Mouse (Mus musculus): ENCODE results near the gene Pten. TPM values are rescaled to one million over a fixed set of nuclear protein-coding genes. Genes with fewer than 3 reads are reported as not detected.

Pten gene
- total and polyA plus RNA-seq, 2 experiments from 2014 or later: 14.7 to 95.9 TPM

GRCm38 (mm10) chr19:32866765-32867164, 109.5 kb downstream of the Pten start:
- WGBS: 5% methylated on average over 13 of the region's 13 CpGs
- H3K36me3 ChIP-seq (ENCODE audit: insufficient read depth, low read length): no peaks in the 10 kb centered on the region
- no peak overlapping the region for H3K9ac ChIP-seq (replicated peaks; ENCODE audit: low read length)
- no peak overlapping the region for H3K27ac ChIP-seq
- no peaks in the 10 kb centered on the region for H3K9me3 ChIP-seq (ENCODE audit: low read length)
- TF ChIP-seq CTCF (IDR thresholded peaks at IDR 0.05; ENCODE audit: low read depth): no peak
- DNase-seq (ENCODE audit: low spot score): no peak
- no peak for ATAC-seq
- peaks cover 9% of the 10 kb centered on the region; the same call in 1 of the 2 replicates for H3K4me1 ChIP-seq (ENCODE audit: insufficient read depth, low read length)
- H3K27me3 ChIP-seq (ENCODE audit: insufficient read depth, low read length): no peaks in the 10 kb centered on the region
- peak overlapping the region; percentile 55 for H3K4me2 ChIP-seq (ENCODE audit: low read depth, low read length)
- peak overlapping the region; percentile 17 for H3K4me3 ChIP-seq (ENCODE audit: low read length)

GRCm38 (mm10) chr19:32867181-32867897, 110.0 kb downstream of the Pten start:
- Histone ChIP-seq H3K27me3 (ENCODE audit: insufficient read depth, low read length) (no peaks in the 10 kb centered on the region), H3K4me3 (ENCODE audit: low read length) (peak overlapping the region; percentile 17), H3K9ac (replicated peaks; ENCODE audit: low read length) (no peak overlapping the region), H3K36me3 (ENCODE audit: insufficient read depth, low read length) (no peaks in the 10 kb centered on the region), H3K4me2 (ENCODE audit: low read depth, low read length) (peak overlapping the region; percentile 55), H3K27ac (no peak overlapping the region), H3K9me3 (ENCODE audit: low read length) (no peaks in the 10 kb centered on the region), H3K4me1 (ENCODE audit: insufficient read depth, low read length) (peaks cover 9% of the 10 kb centered on the region; the same call in 1 of the 2 replicates)
- 8% methylated on average over 18 of the region's 18 CpGs for whole genome bisulfite sequencing
- no peak for TF ChIP-seq CTCF (IDR thresholded peaks at IDR 0.05; ENCODE audit: low read depth)
- DNase-seq (ENCODE audit: low spot score): no peak
- no peak for ATAC-seq

GRCm38 (mm10) chr19:32868560-32868959, 111.3 kb downstream of the Pten start:
- TF ChIP-seq CTCF (IDR thresholded peaks at IDR 0.05; ENCODE audit: low read depth): no peak
- Histone ChIP-seq H3K9me3 (ENCODE audit: low read length) (no peaks in the 10 kb centered on the region), H3K27ac (no peak overlapping the region), H3K36me3 (ENCODE audit: insufficient read depth, low read length) (no peaks in the 10 kb centered on the region), H3K4me1 (ENCODE audit: insufficient read depth, low read length) (peaks cover 9% of the 10 kb centered on the region; the same call in 1 of the 2 replicates), H3K27me3 (ENCODE audit: insufficient read depth, low read length) (no peaks in the 10 kb centered on the region), H3K9ac (replicated peaks; ENCODE audit: low read length) (no peak overlapping the region), H3K4me2 (ENCODE audit: low read depth, low read length) (no peak overlapping the region), H3K4me3 (ENCODE audit: low read length) (no peak overlapping the region)
- ATAC-seq (no peak), DNase-seq (ENCODE audit: low spot score) (no peak)
- 58% methylated on average over 5 of the region's 5 CpGs for WGBS

- Histone ChIP-seq H3K9ac (replicated peaks; ENCODE audit: low read length) (no peak overlapping the region), H3K9me3 (ENCODE audit: low read length) (no peaks in the 10 kb centered on the region), H3K36me3 (ENCODE audit: insufficient read depth, low read length) (no peaks in the 10 kb centered on the region), H3K27ac (no peak overlapping the region), H3K4me2 (ENCODE audit: low read depth, low read length) (no peak overlapping the region), H3K4me1 (ENCODE audit: insufficient read depth, low read length) (peaks cover 9% of the 10 kb centered on the region; the same call in 1 of the 2 replicates), H3K27me3 (ENCODE audit: insufficient read depth, low read length) (no peaks in the 10 kb centered on the region), H3K4me3 (ENCODE audit: low read length) (no peak overlapping the region)
- ATAC-seq: no peak
- 48% methylated on average over 10 of the region's 10 CpGs for WGBS
- TF ChIP-seq CTCF (IDR thresholded peaks at IDR 0.05; ENCODE audit: low read depth): no peak
- DNase-seq (ENCODE audit: low spot score): no peak
Measured at GRCm38 (mm10) chr19:32869053-32869680, 111.9 kb downstream of the Pten start.

- Histone ChIP-seq H3K4me2 (ENCODE audit: low read depth, low read length) (no peak overlapping the region), H3K27me3 (ENCODE audit: insufficient read depth, low read length) (no peaks in the 10 kb centered on the region), H3K27ac (no peak overlapping the region), H3K4me3 (ENCODE audit: low read length) (no peak overlapping the region), H3K9ac (replicated peaks; ENCODE audit: low read length) (no peak overlapping the region), H3K4me1 (ENCODE audit: insufficient read depth, low read length) (no peaks in the 10 kb centered on the region), H3K9me3 (ENCODE audit: low read length) (no peaks in the 10 kb centered on the region), H3K36me3 (ENCODE audit: insufficient read depth, low read length) (no peaks in the 10 kb centered on the region)
- ATAC-seq (no peak), DNase-seq (ENCODE audit: low spot score) (no peak)
- TF ChIP-seq CTCF (IDR thresholded peaks at IDR 0.05; ENCODE audit: low read depth): no peak
- 23% methylated on average over 7 of the region's 7 CpGs for WGBS
Measured at GRCm38 (mm10) chr19:32873904-32874637, 116.8 kb downstream of the Pten start.

Other genes with a start within 250 kb of the Pten start
- 6.5 and 7.1 TPM in 2 replicates for gene Papss2, start 161.7 kb upstream of the Pten start, total RNA-seq (2014; rRNA removed)
- gene Papss2, start 161.7 kb upstream of the Pten start, polyA plus RNA-seq (2015; fragmentation: Nextera tagmentation; extraction: Ambion mirVana): 2.0 and 2.7 TPM in 2 replicates
- 113 and 117 TPM in 2 replicates for gene Atad1, start 17.7 kb upstream of the Pten start, total RNA-seq (2014; rRNA removed)
- 116 and 118 TPM in 2 replicates for gene Atad1, start 17.7 kb upstream of the Pten start, polyA plus RNA-seq (2015; fragmentation: Nextera tagmentation; extraction: Ambion mirVana)

Measured in hindbrain, postnatal 0 days (tissue).